In the genomic region with DNA sequence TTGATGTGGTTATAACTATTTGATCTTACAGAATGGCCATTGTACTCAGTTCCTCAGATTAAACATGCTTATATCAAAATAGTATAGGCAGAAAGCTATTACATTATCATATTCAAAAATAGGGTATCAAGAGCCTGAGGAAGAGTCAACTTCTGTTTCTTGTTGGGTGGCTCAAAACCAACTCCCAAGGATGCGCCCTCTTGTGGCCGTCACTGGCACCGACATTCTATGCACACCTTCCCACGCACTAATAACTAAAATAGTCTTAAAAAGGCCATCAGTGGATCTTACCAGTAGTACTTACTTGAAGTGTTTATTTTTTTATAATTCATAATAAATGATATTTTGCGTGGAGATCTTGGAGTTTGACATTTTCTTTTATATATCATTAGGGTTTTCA, we compare ENCODE assay signal across 8 mouse cellular contexts. TPM values are rescaled to one million over a fixed set of nuclear protein-coding genes. Genes with fewer than 3 reads are reported as not detected.
A peak's percentile ranks its signal among the peaks of the same experiment; 100 is the strongest.
DNase-seq lines count a peak whose midpoint lies in the region; ATAC-seq and TF ChIP-seq lines count a peak whose summit lies in the region.

No protein-coding gene starts in this region.

- H3K27ac ChIP-seq in liver, embryonic 14.5 days: no peak overlapping the region

- H3K9me3 ChIP-seq in liver, embryonic 14.5 days (ENCODE audit: control insufficient read depth, low read length): no peaks in the 10 kb centered on the region

- peak; percentile 88 for TF ChIP-seq CTCF in liver, embryonic 14.5 days (IDR thresholded peaks at IDR 0.05; ENCODE audit: low read depth)

- peak; percentile 60 to 86 for DNase-seq in adrenal gland, adult (ENCODE audit: inconsistent age in 2 of 2, low spot score in 1 of 2)
- no peak for DNase-seq in adrenal gland, adult 8-10 months
- peak; percentile 44 for DNase-seq in ovary, postnatal 14 days (ENCODE audit: low spot score)
- no peak for DNase-seq in ovary, adult 18-20 months (ENCODE audit: low spot score)
- DNase-seq in cerebellum, postnatal 4 days (ENCODE audit: low spot score in 2 of 2): peak; percentile 39 to 62
- DNase-seq in liver, embryonic 14.5 days (ENCODE audit: low read depth in 3 of 3, low spot score in 3 of 3): peak in 1 of 3 experiments; percentile 36
- peak; percentile 24 for DNase-seq in right cerebral cortex, postnatal 25 days

- peaks cover 0 to 5% of the 10 kb centered on the region in 2 experiments; a peak in 3 of 4 replicates for H3K4me1 ChIP-seq in liver, embryonic 14.5 days (replicated peaks; ENCODE audit: control insufficient read depth in 2 of 2, insufficient read depth in 2 of 2, low read length in 1 of 2)

- WGBS in liver, embryonic 14.5 days (ENCODE audit: insufficient replicate concordance): 23% methylated on average over 5 of the region's 5 CpGs

- H3K9ac ChIP-seq in liver, embryonic 14.5 days (replicated peaks): no peak overlapping the region

- peaks cover 11% of the 10 kb centered on the region for H3K36me3 ChIP-seq in liver, embryonic 14.5 days (replicated peaks; ENCODE audit: control insufficient read depth, insufficient read depth, low read depth)

- no peak for TF ChIP-seq EP300 in liver, embryonic 14.5 days (IDR thresholded peaks at IDR 0.05; ENCODE audit: low read depth)

- no peaks in the 10 kb centered on the region for H3K27me3 ChIP-seq in liver, embryonic 14.5 days (ENCODE audit: control insufficient read depth, insufficient read depth, low read length)

- H3K4me3 ChIP-seq in liver, embryonic 14.5 days (ENCODE audit: insufficient read depth in 1 of 2, low read depth in 2 of 2, low read length in 2 of 2): no peak overlapping the region

- no peak overlapping the region for H3K4me2 ChIP-seq in liver, embryonic 14.5 days (ENCODE audit: low read depth)

- peak; percentile 53 to 54; a peak in 2 of 4 replicates for ATAC-seq in hematopoietic stem cell, adult 5-6 weeks (replicated peaks in 1 of 2; ENCODE audit: insufficient read depth in 1 of 2, low FRiP score in 2 of 2, low TSS enrichment in 1 of 2, low read depth in 1 of 2, poor library complexity in 2 of 2, severe bottlenecking in 2 of 2)
- no peak for ATAC-seq in liver, embryonic 14.5 days (ENCODE audit: insufficient read depth)

RNA-seq across cellular contexts. Expression of a gene that starts 4.8 kb away (rescaled TPM):
- 10 to 100 TPM; 18.6 to 33.4 (median 22.0) TPM for total RNA-seq in adrenal gland, adult 8-10 months (2022)
- total RNA-seq in hematopoietic stem cell, adult 5-6 weeks (2017): 82.5 and 82.9 TPM in 2 replicates
- polyA plus RNA-seq in liver, embryonic 14.5 days (2012; rRNA removed): 11.6 and 33.6 TPM in 2 replicates
- polyA plus RNA-seq in liver, embryonic 14.5 days (2014; fragmentation: Nextera tagmentation; extraction: Ambion mirVana): 31.9 and 32.2 TPM in 2 replicates

RNA-seq across cellular contexts. Expression of a gene that starts 29.8 kb away (rescaled TPM):
- total RNA-seq in adrenal gland, adult 8-10 months (2022): 1 to 10 TPM; 3.1 to 4.1 (median 3.6) TPM
- 17.7 and 19.2 TPM in 2 replicates for total RNA-seq in hematopoietic stem cell, adult 5-6 weeks (2017)
- polyA plus RNA-seq in liver, embryonic 14.5 days (2012; rRNA removed): 0.70 and 0.78 TPM in 2 replicates
- 0.85 and 1.4 TPM in 2 replicates for polyA plus RNA-seq in liver, embryonic 14.5 days (2014; fragmentation: Nextera tagmentation; extraction: Ambion mirVana)

RNA-seq across cellular contexts. Expression of a gene that starts 30.3 kb away (rescaled TPM):
- total RNA-seq in adrenal gland, adult 8-10 months (2022): 100 to 1,000 TPM; 139 to 158 (median 146) TPM
- 84.9 and 109 TPM in 2 replicates for total RNA-seq in hematopoietic stem cell, adult 5-6 weeks (2017)
- 40.1 and 52.9 TPM in 2 replicates for polyA plus RNA-seq in liver, embryonic 14.5 days (2012; rRNA removed)
- polyA plus RNA-seq in liver, embryonic 14.5 days (2014; fragmentation: Nextera tagmentation; extraction: Ambion mirVana): 80.4 and 82.2 TPM in 2 replicates

Comparison
In these comparisons a context has a peak if more than half of its experiments do, and no peak if none do; other contexts are left out.
1. DNase-seq: peak in adrenal gland, adult (2 of 2), ovary, postnatal 14 days (single experiment), cerebellum, postnatal 4 days (2 of 2) and right cerebral cortex, postnatal 25 days (single experiment); none in adrenal gland, adult 8-10 months (single experiment) and ovary, adult 18-20 months (single experiment).